Mouse (Mus musculus) stomach, postnatal 0 days (tissue): ENCODE measurements around the gene Top2b.

Source experiments
- CTCF ChIP-seq: IDR thresholded peaks from 2 replicates; pipeline ENCODE4 v1.5.1; 2016; ENCODE audit warnings: antibody characterized with exemption, low read depth, mild to moderate bottlenecking, moderate library complexity
- EP300 ChIP-seq: optimal IDR thresholded peaks from 2 replicates; pipeline ENCODE3; 2016; ENCODE audit warnings: antibody characterized with exemption

GRCm38 (mm10) chr14:16437386-16437785, 72.4 kb downstream of the Top2b start:
- no peak for TF ChIP-seq CTCF
- TF ChIP-seq EP300, result no peak
